12 mouse cellular contexts compared by ENCODE assay signal in genomic region chr4:142221757-142222072, GRCm38 (mm10). TPM values are rescaled to one million over a fixed set of nuclear protein-coding genes. Genes with fewer than 3 reads are reported as not detected.
A peak's percentile ranks its signal among the peaks of the same experiment; 100 is the strongest.
DNase-seq lines count a peak whose midpoint lies in the region; ATAC-seq and TF ChIP-seq lines count a peak whose summit lies in the region.
"Had no signal": no experiment of that assay in that cellular context is flagged by ENCODE, and none has a peak within 500 bp of the region (broad histone marks: within the 10 kb centered on the region; RNA-seq: fewer than 3 reads in every experiment).

No protein-coding gene starts in this region.

- no peaks in the 10 kb centered on the region for H3K27me3 ChIP-seq in heart, embryonic 15.5 days
- H3K27me3 ChIP-seq in liver, embryonic 12.5 days (replicated peaks), result no peaks in the 10 kb centered on the region
- no peaks in the 10 kb centered on the region for H3K27me3 ChIP-seq in liver, postnatal 0 days (ENCODE audit: insufficient read depth, low read length)
- H3K27me3 ChIP-seq in embryonic facial prominence, embryonic 12.5 days, result no peaks in the 10 kb centered on the region
- no peaks in the 10 kb centered on the region for H3K27me3 ChIP-seq in limb, embryonic 12.5 days
- H3K27me3 ChIP-seq: Patski had no signal

- 40% methylated on average over 5 of the region's 5 CpGs for WGBS in heart, embryonic 15.5 days
- 64% methylated on average over 5 of the region's 5 CpGs for WGBS in liver, embryonic 12.5 days (ENCODE audit: insufficient replicate concordance)
- 68% methylated on average over 5 of the region's 5 CpGs for WGBS in liver, postnatal 0 days (ENCODE audit: insufficient replicate concordance)
- WGBS in embryonic facial prominence, embryonic 12.5 days, result 22% methylated on average over 5 of the region's 5 CpGs
- WGBS in limb, embryonic 12.5 days, result 11% methylated on average over 5 of the region's 5 CpGs

- DNase-seq in heart, adult 8-10 months (ENCODE audit: low spot score), result no peak
- DNase-seq in liver, postnatal 0 days, result no peak
- DNase-seq in T-cell, adult 2 months (ENCODE audit: low spot score), result no peak
- DNase-seq in spleen, postnatal 10 days (ENCODE audit: low spot score in 2 of 2), result no peak
- DNase-seq: adrenal gland, adult 8-10 months; gastrocnemius, postnatal 10 days; thymus, postnatal 36 days had no signal

- H3K9ac ChIP-seq in heart, embryonic 15.5 days, result no peak overlapping the region
- no peak overlapping the region for H3K9ac ChIP-seq in liver, embryonic 12.5 days
- no peak overlapping the region for H3K9ac ChIP-seq in liver, postnatal 0 days (replicated peaks)
- no peak overlapping the region for H3K9ac ChIP-seq in embryonic facial prominence, embryonic 12.5 days
- H3K9ac ChIP-seq in limb, embryonic 12.5 days (replicated peaks), result no peak overlapping the region

- H3K4me3 ChIP-seq in heart, embryonic 15.5 days, result no peak overlapping the region
- no peak overlapping the region for H3K4me3 ChIP-seq in liver, embryonic 12.5 days
- no peak overlapping the region for H3K4me3 ChIP-seq in liver, postnatal 0 days (ENCODE audit: low read depth, low read length)
- no peak overlapping the region for H3K4me3 ChIP-seq in embryonic facial prominence, embryonic 12.5 days
- no peak overlapping the region for H3K4me3 ChIP-seq in limb, embryonic 12.5 days (replicated peaks)

- peaks cover 46% of the 10 kb centered on the region for H3K4me1 ChIP-seq in heart, embryonic 15.5 days (replicated peaks)
- H3K4me1 ChIP-seq in liver, embryonic 12.5 days, result peaks cover 53% of the 10 kb centered on the region
- H3K4me1 ChIP-seq in liver, postnatal 0 days (ENCODE audit: insufficient read depth), result no peaks in the 10 kb centered on the region
- H3K4me1 ChIP-seq in embryonic facial prominence, embryonic 12.5 days, result peaks cover 70% of the 10 kb centered on the region
- peaks cover 67% of the 10 kb centered on the region for H3K4me1 ChIP-seq in limb, embryonic 12.5 days (replicated peaks)

- no peak overlapping the region for H3K4me2 ChIP-seq in heart, embryonic 15.5 days
- no peak overlapping the region for H3K4me2 ChIP-seq in liver, embryonic 12.5 days
- H3K4me2 ChIP-seq in liver, postnatal 0 days (ENCODE audit: low read depth, low read length), result no peak overlapping the region
- no peak overlapping the region for H3K4me2 ChIP-seq in embryonic facial prominence, embryonic 12.5 days (replicated peaks)
- H3K4me2 ChIP-seq in limb, embryonic 12.5 days, result peak overlapping the region; percentile 35

- no peak for TF ChIP-seq EP300 in liver, postnatal 0 days (IDR thresholded peaks at IDR 0.05; ENCODE audit: low read depth)

- H3K9me3 ChIP-seq in heart, embryonic 15.5 days (replicated peaks), result no peaks in the 10 kb centered on the region
- H3K9me3 ChIP-seq in liver, embryonic 12.5 days (replicated peaks), result no peaks in the 10 kb centered on the region
- no peaks in the 10 kb centered on the region for H3K9me3 ChIP-seq in liver, postnatal 0 days (ENCODE audit: low read length)
- H3K9me3 ChIP-seq in embryonic facial prominence, embryonic 12.5 days, result no peaks in the 10 kb centered on the region
- no peaks in the 10 kb centered on the region for H3K9me3 ChIP-seq in limb, embryonic 12.5 days

- ATAC-seq in heart, embryonic 15.5 days (replicated peaks; ENCODE audit: insufficient number of reproducible peaks, insufficient read depth, low FRiP score, low read depth), result no peak
- ATAC-seq in liver, embryonic 12.5 days, result no peak
- no peak for ATAC-seq in liver, postnatal 0 days
- ATAC-seq in embryonic facial prominence, embryonic 12.5 days (ENCODE audit: insufficient number of reproducible peaks, insufficient read depth, low FRiP score, low TSS enrichment), result no peak
- peak; percentile 66 for ATAC-seq in limb, embryonic 12.5 days (ENCODE audit: insufficient number of reproducible peaks, insufficient read depth, low FRiP score, low TSS enrichment, low read depth)
- ATAC-seq: Patski had no signal

- no peak for TF ChIP-seq CTCF in liver, postnatal 0 days (IDR thresholded peaks at IDR 0.05; ENCODE audit: low read depth)

- peak overlapping the region; percentile 57 for H3K27ac ChIP-seq in heart, embryonic 15.5 days
- peak overlapping the region; percentile 34 for H3K27ac ChIP-seq in liver, embryonic 12.5 days
- H3K27ac ChIP-seq in liver, postnatal 0 days (ENCODE audit: low read depth), result no peak overlapping the region
- peak overlapping the region; percentile 84 for H3K27ac ChIP-seq in embryonic facial prominence, embryonic 12.5 days
- H3K27ac ChIP-seq in limb, embryonic 12.5 days, result peak overlapping the region; percentile 87

- H3K36me3 ChIP-seq in heart, embryonic 15.5 days, result no peaks in the 10 kb centered on the region
- no peaks in the 10 kb centered on the region for H3K36me3 ChIP-seq in liver, embryonic 12.5 days
- no peaks in the 10 kb centered on the region for H3K36me3 ChIP-seq in liver, postnatal 0 days (replicated peaks; ENCODE audit: insufficient read depth, low read length)
- no peaks in the 10 kb centered on the region for H3K36me3 ChIP-seq in embryonic facial prominence, embryonic 12.5 days
- H3K36me3 ChIP-seq in limb, embryonic 12.5 days, result no peaks in the 10 kb centered on the region

RNA-seq across cellular contexts. Expression of gene Kazn, which starts 17.5 kb away (rescaled TPM):
- 4.3 and 7.9 TPM in 2 replicates for polyA plus RNA-seq in heart, embryonic 15.5 days (2015; fragmentation: Nextera tagmentation; extraction: Ambion mirVana)
- 1 to 10 TPM; 2.9 to 4.0 (median 3.5) TPM for total RNA-seq in heart, adult 8-10 months (2022)
- polyA plus RNA-seq in liver, embryonic 12.5 days (2016; fragmentation: Nextera tagmentation; extraction: Ambion mirVana), result 2.1 and 2.8 TPM in 2 replicates
- 0.72 and 0.74 TPM in 2 replicates for polyA plus RNA-seq in liver, postnatal 0 days (2015; fragmentation: Nextera tagmentation; extraction: Ambion mirVana)
- 23.1 and 24.2 TPM in 2 replicates for polyA plus RNA-seq in embryonic facial prominence, embryonic 12.5 days (2016; fragmentation: Nextera tagmentation; extraction: Ambion mirVana)
- 13.7 and 14.2 TPM in 2 replicates for polyA plus RNA-seq in limb, embryonic 12.5 days (2016; fragmentation: Nextera tagmentation; extraction: Ambion mirVana)
